Mouse (Mus musculus) urinary bladder, postnatal 4 days (tissue): ENCODE measurements around the gene Usp22.
"Not testable (repeated sequence)": the region's sequence is repeated elsewhere in the genome, so short reads cannot be mapped to it uniquely, and the experiment has no call there.

Experiments
- DNase-seq, 2 experiments: peaks; one replicate each; pipeline ENCODE4 v3.0.0; 2021 to 2022; ENCODE audit warnings: low spot score in 2 of 2

The Usp22 gene

GRCm38 (mm10) chr11:61174821-61175658 lies at the start of gene Usp22:
TSS of gene Usp22 (minus strand) at chr11:61175055.
- DNase-seq = peak; percentile 99 to 100

- no peak for DNase-seq
These were observed 49.4 kb upstream of the Usp22 start for GRCm38 (mm10) chr11:61224234-61224744.

GRCm38 (mm10) chr11:61222971-61223745 lies 48.3 kb upstream of the Usp22 start:
- no peak for DNase-seq

DNA sequence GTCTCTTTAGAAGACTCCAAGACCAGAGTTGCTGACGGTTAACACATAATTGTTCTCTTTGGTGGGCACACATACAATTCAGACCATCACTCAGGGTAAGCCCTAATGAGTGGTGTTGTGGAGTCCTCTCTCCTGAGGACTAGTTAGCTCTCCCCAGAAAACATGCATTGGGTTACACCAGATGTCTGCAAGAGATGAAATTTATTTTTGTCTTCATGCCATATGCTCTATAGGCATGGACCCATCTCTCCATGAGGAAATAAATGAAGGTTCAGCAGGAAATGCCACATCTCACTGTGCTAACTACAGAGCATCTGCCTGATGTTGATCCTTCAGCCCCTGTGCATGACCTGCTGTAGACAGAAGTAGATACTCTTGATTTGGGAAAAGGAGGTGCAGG lies 47.2 kb upstream of the Usp22 start:
- no peak for DNase-seq

- DNase-seq = no peak
These were observed 45.5 kb upstream of the Usp22 start for GRCm38 (mm10) chr11:61220156-61220881.

DNA sequence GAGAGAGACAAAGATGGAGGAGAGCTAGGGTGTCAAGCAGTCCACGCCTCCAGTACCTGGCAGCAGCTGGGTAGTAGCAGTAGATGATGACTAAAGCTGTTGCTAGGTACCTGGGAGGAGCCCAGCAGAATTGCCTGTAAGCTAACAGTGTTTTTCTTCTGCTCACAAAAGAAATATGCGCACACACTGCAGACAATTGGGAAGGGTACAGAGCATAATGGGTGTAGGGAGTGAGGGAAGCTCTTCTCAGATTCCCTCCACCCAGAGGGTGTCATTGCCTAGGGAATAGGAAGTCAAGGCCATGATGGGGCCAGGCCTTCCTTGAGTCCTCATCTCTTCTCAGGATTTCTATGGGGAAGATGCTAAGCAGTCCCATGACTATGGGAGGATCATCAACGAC lies 41.1 kb upstream of the Usp22 start:
- no peak for DNase-seq

DNA sequence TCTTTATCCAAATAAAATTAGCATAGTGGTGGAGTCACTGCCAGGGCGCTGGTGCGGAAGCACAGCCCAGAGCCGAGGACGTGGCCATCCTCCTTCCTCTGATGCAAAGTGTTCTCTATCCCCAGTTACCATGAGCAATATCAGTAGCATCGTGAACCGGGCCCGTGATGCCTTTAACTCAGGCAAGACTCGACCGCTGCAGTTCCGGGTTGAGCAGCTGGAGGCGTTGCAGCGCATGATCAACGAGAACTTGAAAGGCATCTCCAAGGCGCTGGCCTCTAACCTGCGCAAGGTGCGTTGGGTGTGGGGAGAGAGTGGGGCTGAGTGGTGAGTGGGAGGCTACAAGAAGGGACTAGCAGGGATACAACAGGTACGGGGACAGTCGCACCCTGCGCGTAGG lies 37.2 kb upstream of the Usp22 start:
- DNase-seq = no peak

DNA sequence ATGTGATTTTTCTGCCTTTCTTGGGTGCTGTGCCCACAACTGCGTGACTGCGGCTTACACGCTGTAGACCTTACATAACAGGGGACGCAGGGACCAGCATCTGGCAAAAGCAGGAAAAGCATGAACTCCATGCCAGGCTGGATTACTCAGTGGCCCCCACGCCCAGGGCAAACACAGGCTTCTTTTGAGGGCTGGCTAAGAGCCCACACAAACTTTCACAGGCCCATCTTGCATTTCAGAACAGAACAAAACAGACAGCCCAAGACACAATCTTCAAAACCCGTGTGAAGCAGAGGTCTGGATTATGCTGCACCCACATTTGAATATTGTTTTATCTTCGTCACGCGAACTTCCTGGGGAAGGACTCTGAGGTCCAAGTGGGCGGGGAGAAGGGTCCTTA lies 33.5 kb upstream of the Usp22 start:
- DNase-seq = no peak

- DNase-seq = no peak
These were observed 32.8 kb upstream of the Usp22 start, which contains the start of gene Aldh3a1 for GRCm38 (mm10) chr11:61207487-61208246. TSS of gene Aldh3a1 (plus strand) at chr11:61207537.

DNA sequence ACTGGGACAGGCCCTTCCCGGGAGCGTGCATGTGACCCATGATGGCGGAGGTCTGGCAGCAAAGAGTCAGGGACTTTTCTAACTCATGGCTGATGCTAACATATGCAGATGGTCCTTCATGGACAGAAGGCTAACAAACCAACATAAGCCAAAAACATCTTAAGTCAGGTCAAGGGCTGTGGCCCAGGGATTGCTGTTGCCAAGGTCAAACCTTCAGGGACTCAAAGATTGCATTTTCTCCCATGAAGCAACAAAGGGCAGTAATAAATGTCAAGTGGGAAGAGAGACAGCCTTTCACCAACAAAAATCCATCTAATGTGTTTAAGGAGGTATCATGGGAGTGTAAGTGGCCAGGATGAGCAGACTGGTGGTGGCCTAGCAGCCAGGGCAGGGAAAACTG lies 31.3 kb upstream of the Usp22 start:
- DNase-seq = no peak

DNA sequence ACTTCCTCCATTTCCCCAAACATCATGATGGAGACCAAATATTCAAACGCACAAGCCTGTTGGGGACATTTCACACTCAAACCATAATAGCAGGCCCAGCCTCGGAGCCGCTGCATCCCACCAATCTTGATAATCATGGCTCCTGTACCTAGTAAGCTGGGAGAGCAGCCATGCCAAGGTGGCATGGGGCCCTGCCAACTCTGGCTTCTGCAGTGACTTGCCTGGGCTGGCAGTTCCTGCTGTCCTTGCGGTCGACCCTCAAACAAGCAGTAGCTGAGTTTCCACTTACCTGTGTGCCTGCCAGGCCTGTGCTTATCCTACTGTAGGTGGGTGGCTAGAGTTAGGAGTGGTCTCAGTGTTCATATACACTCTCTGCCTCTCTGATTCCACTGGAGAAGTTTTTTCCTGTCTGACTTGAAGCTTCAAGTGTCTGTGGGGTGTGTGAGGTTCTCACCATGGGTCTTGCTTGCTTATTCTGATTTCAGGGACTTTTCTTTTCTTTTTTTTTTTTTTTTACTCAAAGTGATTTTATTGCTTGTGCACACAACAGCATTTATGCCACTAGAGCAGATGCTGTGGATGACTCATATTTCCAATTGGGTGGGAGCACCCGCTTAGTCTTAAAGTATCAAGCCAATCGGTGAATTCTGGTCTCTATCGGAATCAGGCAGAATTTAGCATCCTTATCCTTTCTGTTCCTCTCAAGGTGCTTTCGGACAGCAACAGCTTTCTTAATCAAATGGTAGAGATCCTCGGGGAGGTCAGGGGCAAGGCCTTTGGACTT lies 30.5 kb upstream of the Usp22 start:
- no peak for DNase-seq

- DNase-seq = no peak
These were observed 28.0 kb upstream of the Usp22 start for GRCm38 (mm10) chr11:61202810-61203209.

- DNase-seq = no peak
These were observed 27.3 kb upstream of the Usp22 start for GRCm38 (mm10) chr11:61202186-61202585.

DNA sequence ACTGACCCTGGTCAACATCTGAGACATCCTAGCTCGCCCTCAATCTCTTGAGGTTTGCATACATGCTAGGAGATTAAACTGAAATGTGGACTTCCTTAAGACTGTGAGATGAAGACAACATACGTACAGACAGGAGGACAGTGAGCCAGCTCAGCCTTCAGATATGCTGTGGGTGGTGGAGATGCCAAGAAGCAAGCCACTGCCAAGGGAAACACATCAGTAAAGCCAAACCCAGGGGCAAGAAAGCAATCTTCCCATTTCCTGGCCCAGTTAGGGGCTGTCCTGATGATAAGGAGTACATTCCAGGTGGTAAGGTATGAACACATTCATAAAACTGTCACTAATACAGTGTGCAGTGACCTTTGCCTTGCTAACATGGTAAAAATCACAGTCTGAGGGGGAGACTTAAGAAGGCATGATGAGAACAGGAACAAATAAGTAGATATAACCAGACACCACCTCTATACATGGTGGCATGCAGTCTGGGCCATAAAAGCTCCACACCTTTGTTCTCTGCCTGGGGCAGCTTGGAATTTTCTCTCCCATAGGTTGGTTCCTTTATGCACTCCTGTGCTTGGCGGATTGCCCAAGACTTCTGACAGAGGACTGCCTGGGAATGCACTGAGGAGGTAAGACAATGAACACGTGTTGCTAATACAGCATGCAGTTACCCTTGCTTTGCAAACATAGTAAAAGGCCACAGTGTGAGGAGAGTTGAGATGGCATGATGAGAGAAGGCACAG lies 24.9 kb upstream of the Usp22 start:
- no peak for DNase-seq

DNA sequence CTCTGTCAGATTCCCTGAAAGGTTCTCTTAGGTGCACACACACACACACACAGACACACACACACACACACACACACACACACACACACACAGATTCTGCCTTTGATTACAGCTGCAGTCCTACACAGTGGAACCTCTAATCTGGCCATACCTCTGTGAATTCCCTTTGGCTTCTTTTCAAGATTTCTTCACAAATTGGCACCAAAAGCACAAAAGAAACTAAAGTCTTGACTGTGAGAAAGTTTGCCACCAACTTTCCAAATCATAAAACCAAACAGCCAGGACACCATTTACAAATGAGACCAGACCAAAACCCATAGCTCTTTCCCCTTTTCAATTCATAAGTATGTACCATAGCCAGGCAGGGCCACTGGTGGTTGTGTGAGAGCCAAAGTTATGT lies 23.1 kb upstream of the Usp22 start:
- DNase-seq = no peak

DNA sequence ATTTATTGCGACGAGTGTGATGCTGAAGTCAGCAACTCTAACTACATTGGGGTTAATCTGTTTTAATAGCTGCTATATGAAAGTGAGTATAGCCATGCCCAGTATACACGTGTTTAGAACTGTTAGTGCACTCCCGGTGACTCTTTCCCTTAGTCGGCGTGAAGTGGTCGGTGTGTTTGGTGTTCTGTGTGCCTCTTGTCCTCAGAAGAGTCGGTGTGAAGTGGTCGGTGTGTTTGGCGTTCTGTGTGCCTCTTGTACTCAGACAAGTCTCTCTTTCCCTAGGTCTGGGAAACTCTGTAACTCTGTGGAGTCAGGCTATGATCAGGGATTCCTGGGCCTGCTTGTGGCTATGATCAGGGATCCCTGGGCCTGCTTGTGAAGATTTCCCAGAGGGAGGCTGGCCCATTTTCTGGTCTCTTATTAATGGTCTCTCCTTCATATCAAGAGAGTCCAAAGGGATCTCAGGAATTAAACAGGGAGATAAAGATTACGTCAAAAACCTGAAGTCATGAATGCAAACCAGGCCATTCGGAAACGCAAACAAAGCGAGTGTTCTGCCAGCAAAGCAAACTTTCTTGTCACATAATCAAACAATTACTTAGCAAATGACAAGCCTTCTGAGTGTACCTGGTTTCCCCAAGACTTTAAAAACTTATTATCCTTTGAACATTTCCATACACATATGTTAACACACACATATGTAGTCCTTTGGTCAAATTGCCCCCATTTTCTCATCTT lies 21.9 kb upstream of the Usp22 start:
- DNase-seq = no peak

GRCm38 (mm10) chr11:61193392-61193791 lies 18.5 kb upstream of the Usp22 start:
- DNase-seq = peak; percentile 71 to 84

DNA sequence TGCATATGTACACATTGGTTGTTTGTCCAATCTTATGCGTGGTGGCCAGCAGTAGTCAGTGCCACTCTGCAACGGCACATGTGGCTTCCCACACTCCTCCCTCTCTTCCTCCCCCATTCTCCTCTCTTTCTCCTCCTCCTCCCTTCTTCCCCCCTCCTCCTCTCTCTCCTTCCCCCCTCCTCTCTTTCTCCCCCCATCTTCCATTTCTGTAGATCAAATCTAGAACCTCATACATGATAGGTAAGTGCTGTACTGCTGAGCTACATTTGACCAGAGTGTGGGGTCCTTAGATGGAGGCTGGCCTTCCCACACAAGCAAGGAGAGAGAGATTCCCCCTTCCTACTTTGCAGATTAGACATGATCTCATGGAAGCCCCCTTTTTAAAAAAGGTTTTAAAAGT lies 17.9 kb upstream of the Usp22 start:
- DNase-seq = no peak

DNA sequence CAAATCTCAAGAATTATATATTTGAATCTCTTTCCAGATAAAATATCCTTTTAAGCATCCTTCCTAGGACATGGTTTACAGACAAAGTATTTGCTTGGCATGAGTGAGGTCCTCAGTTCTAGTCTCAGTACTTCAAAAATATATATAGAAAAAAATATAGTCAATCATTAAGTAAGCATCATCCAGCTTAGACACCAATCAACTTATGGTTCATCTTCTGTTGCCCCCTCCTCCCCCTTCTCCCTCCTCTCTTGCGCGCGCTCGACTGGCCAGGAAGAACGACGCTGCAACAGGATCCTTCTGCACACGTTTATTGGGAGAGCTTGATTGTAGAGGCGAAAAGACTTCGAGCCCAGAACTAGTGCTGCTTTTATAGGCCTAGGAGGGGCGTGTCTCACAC lies 17.3 kb upstream of the Usp22 start:
- DNase-seq = not testable (repeated sequence)
